Mouse (Mus musculus) G1E (cell line): ENCODE results near the gene Gpr26.

Source experiments
- CTCF ChIP-seq: IDR thresholded peaks from 2 replicates; pipeline ENCODE4 v1.5.1; 2012; ENCODE audit warnings: low read depth, low read length, inconsistent platforms, mixed read lengths
- GATA1 ChIP-seq: IDR thresholded peaks from 2 replicates; pipeline ENCODE4 v1.6.1; 2012; ENCODE audit warnings: borderline replicate concordance, low read length, inconsistent platforms, mixed read lengths
- GATA2 ChIP-seq: IDR thresholded peaks from 2 replicates; pipeline ENCODE4 v1.6.1; 2012; ENCODE audit warnings: low read depth, low read length, inconsistent platforms, borderline replicate concordance
- POLR2AphosphoS5 ChIP-seq: IDR thresholded peaks from 2 replicates; pipeline ENCODE4 v1.6.1; 2012; ENCODE audit warnings: low read depth, low read length, inconsistent platforms; ENCODE audit not compliant: insufficient replicate concordance
- TAL1 ChIP-seq: conservative IDR thresholded peaks from 2 replicates; pipeline ENCODE4 v1.6.1; 2012; ENCODE audit warnings: low read depth, low read length, inconsistent platforms, mixed read lengths

DNA sequence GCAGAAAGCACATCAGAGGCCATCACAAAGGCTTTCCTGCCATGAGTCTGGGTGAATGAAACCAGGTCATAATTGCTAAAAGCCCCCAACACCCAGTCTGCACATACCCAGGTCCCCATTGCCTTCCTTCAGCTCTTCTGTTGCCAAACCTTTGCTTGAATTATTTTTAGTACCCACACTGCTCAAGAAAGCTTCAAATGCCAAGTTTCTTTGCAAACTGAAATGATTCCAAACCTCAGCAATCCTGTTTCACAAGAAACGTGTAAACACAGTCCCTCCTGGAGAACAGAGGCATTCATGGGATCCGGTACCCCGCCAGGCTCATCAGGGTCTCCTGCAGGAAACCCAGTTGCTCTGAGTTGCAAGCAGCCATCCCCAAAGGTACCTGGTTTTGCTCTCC lies 26.6 kb downstream of the Gpr26 start:
- TF ChIP-seq CTCF (no peak), GATA1 (no peak), TAL1 (no peak), GATA2 (no peak), POLR2AphosphoS5 (no peak)
